Mouse (Mus musculus) intestine, embryonic 15.5 days (tissue): Measurements from ENCODE around the gene Taf5. TPM values are rescaled to one million over a fixed set of nuclear protein-coding genes. Genes with fewer than 3 reads are reported as not detected.

ENCODE experiments used
- ATAC-seq: fragments of 200-750 bp; cut with Nextera tagmentation; 2 replicates; pipeline ENCODE4 v1.8.0; 2017; ENCODE audit warnings: moderate TSS enrichment, moderate library complexity
- H3K27ac ChIP-seq: fragments of 300-500 bp; sonication (generic); 2 replicates; pipeline ENCODE4 v1.5.1; 2015; ENCODE audit warnings: mild to moderate bottlenecking, inconsistent platforms
- H3K27me3 ChIP-seq: fragments of 300-500 bp; sonication (generic); replicated peaks from 2 replicates; pipeline ENCODE4 v1.6.1; 2015; ENCODE audit warnings: inconsistent platforms
- H3K36me3 ChIP-seq: fragments of 300-500 bp; sonication (generic); 2 replicates; pipeline ENCODE4 v1.6.1; 2015; ENCODE audit warnings: inconsistent platforms
- H3K4me1 ChIP-seq: fragments of 300-500 bp; sonication (generic); replicated peaks from 2 replicates; pipeline ENCODE4 v1.6.1; 2015; ENCODE audit warnings: inconsistent platforms
- H3K4me2 ChIP-seq: fragments of 300-500 bp; sonication (generic); replicated peaks from 2 replicates; pipeline ENCODE4 v1.6.1; 2015; ENCODE audit warnings: mild to moderate bottlenecking, inconsistent platforms
- H3K4me3 ChIP-seq: fragments of 300-500 bp; sonication (generic); replicated peaks from 2 replicates; pipeline ENCODE4 v1.5.1; 2015; ENCODE audit warnings: inconsistent platforms
- H3K9ac ChIP-seq: fragments of 300-500 bp; sonication (generic); 2 replicates; pipeline ENCODE4 v1.6.1; 2015; ENCODE audit warnings: inconsistent platforms
- H3K9me3 ChIP-seq: fragments of 300-500 bp; sonication (generic); 2 replicates; pipeline ENCODE4 v1.6.1; 2016; ENCODE audit warnings: inconsistent platforms
- WGBS: fragments of 180-500 bp; shearing (Covaris S2); methylation state at CpG from one replicate; pipeline ENCODE4 v1.1.7; 2015; 5-methylcytosine and 5-hydroxymethylcytosine counted together
- polyA plus RNA-seq: library from polyadenylated mRNA; unstranded; fragments of >200 nt; fragmentation: Nextera tagmentation; extraction: Ambion mirVana; gene quantifications from 2 replicates; pipeline ENCODE4 v1.2.1, GENCODE M21; 2015

The Taf5 gene
- polyA plus RNA-seq, 1 experiment from 2014 or later = 5.0 TPM

DNA sequence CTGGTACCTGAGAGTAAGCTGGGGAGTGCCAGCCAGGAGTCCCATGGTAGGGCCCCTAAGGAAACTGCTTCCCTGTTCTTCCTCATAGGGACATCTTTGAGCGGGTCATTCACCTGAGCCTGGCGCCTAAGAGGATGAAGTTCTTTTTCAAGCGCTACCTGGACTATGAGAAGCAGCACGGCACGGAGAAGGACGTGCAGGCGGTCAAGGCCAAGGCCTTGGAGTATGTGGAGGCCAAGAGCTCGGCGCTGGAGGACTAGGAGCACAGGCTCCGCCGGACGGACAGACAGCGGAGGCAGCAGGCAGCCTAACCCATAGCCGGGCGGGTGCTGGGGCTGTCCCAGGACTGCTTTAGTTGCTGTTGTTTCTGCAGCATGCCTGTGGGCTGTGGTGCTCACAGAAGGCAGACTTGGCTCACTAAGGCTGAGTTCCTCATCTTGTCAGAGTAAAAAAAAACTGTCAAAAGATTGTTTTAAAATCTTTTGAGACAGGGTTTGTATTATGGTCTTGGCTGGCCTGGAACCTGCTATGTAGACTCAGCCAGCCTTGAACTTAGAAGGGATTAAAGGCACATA lies 63.1 kb downstream of the Taf5 start:
- no peaks in the 10 kb centered on the region for H3K27me3 ChIP-seq
- no peak overlapping the region for H3K27ac ChIP-seq
- H3K9me3 ChIP-seq = no peaks in the 10 kb centered on the region
- ATAC-seq = no peak
- H3K36me3 ChIP-seq = peaks cover 53% of the 10 kb centered on the region
- H3K4me3 ChIP-seq = no peak overlapping the region
- 94% methylated on average over 15 of the region's 15 CpGs for WGBS
- H3K4me2 ChIP-seq = no peak overlapping the region
- no peak overlapping the region for H3K9ac ChIP-seq
- no peaks in the 10 kb centered on the region; the same call in 1 of the 2 replicates for H3K4me1 ChIP-seq

Other genes with a start within 250 kb of the Taf5 start
- 13.9 and 14.5 TPM in 2 replicates for gene Ina, start 53.0 kb upstream of the Taf5 start, polyA plus RNA-seq
- gene Nt5c2, start 52.6 kb upstream of the Taf5 start, polyA plus RNA-seq = 48.4 and 49.1 TPM in 2 replicates
- gene Pcgf6, start 16.8 kb upstream of the Taf5 start, polyA plus RNA-seq = 18.9 and 19.5 TPM in 2 replicates
- 1,509 and 1,736 TPM in 2 replicates for gene Usmg5, start 22.9 kb downstream of the Taf5 start, polyA plus RNA-seq
- gene Pdcd11, start 23.0 kb downstream of the Taf5 start, polyA plus RNA-seq = 9.2 and 9.3 TPM in 2 replicates
- gene Calhm2, start 70.5 kb downstream of the Taf5 start, polyA plus RNA-seq = 5.8 and 6.1 TPM in 2 replicates
- gene Calhm1, start 76.5 kb downstream of the Taf5 start, polyA plus RNA-seq = not detected in 2 replicates
- 0.21 and 0.23 TPM in 2 replicates for gene Calhm3, start 90.0 kb downstream of the Taf5 start, polyA plus RNA-seq
- 5.4 and 6.3 TPM in 2 replicates for gene Neurl1a, start 111.1 kb downstream of the Taf5 start, polyA plus RNA-seq